Mouse (Mus musculus) c-Kit-positive CD71-negative TER-119-negative erythroid progenitor cells, embryonic 14.5 days (primary cell): ENCODE measurements at regions not wholly inside any gene's neighbourhood (a gene's known extent, or its start where the extent isn't known, plus 50 kb on each side); places are given as distances from the start of the nearest gene placed in this dataset.

Source experiments
- DNase-seq: peaks from one replicate; pipeline ENCODE4 v3.0.0-alpha.2; 2013; ENCODE audit warnings: low read depth

- no peak for DNase-seq
These were observed 189.3 kb upstream of the Ahr start for GRCm38 (mm10) chr12:35724132-35724531.

- DNase-seq: no peak
These were observed 177.8 kb upstream of the Ahr start for GRCm38 (mm10) chr12:35712671-35713070.

- DNase-seq: no peak
These were observed 176.8 kb upstream of the Ahr start for GRCm38 (mm10) chr12:35711549-35712070.

GRCm38 (mm10) chr12:35710323-35710722 is 175.5 kb upstream of the Ahr start:
- no peak for DNase-seq

GRCm38 (mm10) chr12:35703479-35703878 is 168.6 kb upstream of the Ahr start:
- no peak for DNase-seq

GRCm38 (mm10) chr12:35702674-35703073 is 167.8 kb upstream of the Ahr start:
- no peak for DNase-seq

- DNase-seq: no peak
These were observed 159.4 kb upstream of the Ahr start for GRCm38 (mm10) chr12:35694253-35694652.

GRCm38 (mm10) chr12:35690914-35691313 is 156.1 kb upstream of the Ahr start:
- no peak for DNase-seq

GRCm38 (mm10) chr12:35686231-35686630 is 151.4 kb upstream of the Ahr start:
- DNase-seq: no peak

GRCm38 (mm10) chr12:35685189-35685588 is 150.4 kb upstream of the Ahr start:
- DNase-seq: no peak

GRCm38 (mm10) chr12:35681864-35682449 is 147.1 kb upstream of the Ahr start:
- DNase-seq: no peak

- DNase-seq: no peak
These were observed 145.1 kb upstream of the Ahr start for GRCm38 (mm10) chr12:35679903-35680302.

- DNase-seq: no peak
These were observed 144.2 kb upstream of the Ahr start for GRCm38 (mm10) chr12:35679025-35679424.

- peak; percentile 30 for DNase-seq
These were observed 139.6 kb upstream of the Ahr start for GRCm38 (mm10) chr12:35674487-35674886.

- no peak for DNase-seq
These were observed 136.1 kb upstream of the Ahr start for GRCm38 (mm10) chr12:35670980-35671379.

GRCm38 (mm10) chr12:35668716-35669115 is 133.9 kb upstream of the Ahr start:
- no peak for DNase-seq

- no peak for DNase-seq
These were observed 132.9 kb upstream of the Ahr start for GRCm38 (mm10) chr12:35667705-35668104.

GRCm38 (mm10) chr12:35667218-35667617 is 132.4 kb upstream of the Ahr start:
- no peak for DNase-seq

- no peak for DNase-seq
These were observed 131.2 kb upstream of the Ahr start for GRCm38 (mm10) chr12:35666062-35666461.

GRCm38 (mm10) chr12:35663062-35663461 is 128.2 kb upstream of the Ahr start:
- DNase-seq: no peak

GRCm38 (mm10) chr12:35656563-35656962 is 121.7 kb upstream of the Ahr start:
- DNase-seq: no peak

- DNase-seq: no peak
These were observed 114.9 kb upstream of the Ahr start for GRCm38 (mm10) chr12:35649772-35650171.

GRCm38 (mm10) chr12:35642473-35642872 is 107.6 kb upstream of the Ahr start:
- DNase-seq: no peak

- DNase-seq: no peak
These were observed 106.9 kb upstream of the Ahr start for GRCm38 (mm10) chr12:35641741-35642140.
